Mouse (Mus musculus) thymus, adult 2 months (tissue): Measurements from ENCODE around the gene Rubcnl.

Experiments used
- CTCF ChIP-seq: fragments of 200-500 bp; IDR thresholded peaks from 2 replicates; pipeline ENCODE4 v1.5.1; 2012; ENCODE audit warnings: mild to moderate bottlenecking, control low read depth, low read length, moderate library complexity, borderline replicate concordance; ENCODE audit not compliant: control insufficient read depth, poor library complexity, insufficient read depth; ENCODE audit errors: extremely low read depth
- POLR2A ChIP-seq: fragments of 200-500 bp; IDR thresholded peaks from 2 replicates; pipeline ENCODE4 v1.6.1; 2012; ENCODE audit warnings: mild to moderate bottlenecking, low read length, control low read depth, moderate library complexity; ENCODE audit not compliant: control insufficient read depth, poor library complexity, insufficient read depth; ENCODE audit errors: extremely low read depth

- TF ChIP-seq CTCF (no peak), POLR2A (no peak)
Measured at GRCm38 (mm10) chr14:74981016-74981415, 34.8 kb upstream of the Rubcnl start.
